Mouse (Mus musculus) NIH3T3 (cell line): ENCODE results near the gene Lrrc74b.

ENCODE experiments used
- DNase-seq: peaks from one replicate; pipeline ENCODE4 v3.0.0-alpha.2; 2012; ENCODE audit warnings: low read depth

Lrrc74b gene

GRCm38 (mm10) chr16:17552837-17553236, 8.2 kb downstream of the Lrrc74b start:
- no peak for DNase-seq

- DNase-seq: peak; percentile 79
These were observed 18.4 kb downstream of the Lrrc74b start for GRCm38 (mm10) chr16:17542632-17543031.

GRCm38 (mm10) chr16:17536584-17536983, 24.5 kb downstream of the Lrrc74b start:
- no peak for DNase-seq

- no peak for DNase-seq
These were observed 28.2 kb downstream of the Lrrc74b start for GRCm38 (mm10) chr16:17532676-17533329.

- peak; percentile 59 for DNase-seq
These were observed 28.8 kb downstream of the Lrrc74b start for GRCm38 (mm10) chr16:17532271-17532670.

- DNase-seq: peak; percentile 99
These were observed 30.3 kb downstream of the Lrrc74b start, which contains the start of gene Thap7 for GRCm38 (mm10) chr16:17530640-17531288. TSS of gene Thap7 (minus strand) at chr16:17531136.

- DNase-seq: no peak
These were observed 31.0 kb downstream of the Lrrc74b start for GRCm38 (mm10) chr16:17529981-17530586.

GRCm38 (mm10) chr16:17528276-17528675, 32.8 kb downstream of the Lrrc74b start:
- no peak for DNase-seq

GRCm38 (mm10) chr16:17527606-17528005, 33.4 kb downstream of the Lrrc74b start:
- DNase-seq: no peak

GRCm38 (mm10) chr16:17526223-17526622, 34.8 kb downstream of the Lrrc74b start:
- DNase-seq: no peak

GRCm38 (mm10) chr16:17525524-17525923, 35.5 kb downstream of the Lrrc74b start:
- no peak for DNase-seq

- DNase-seq: no peak
These were observed 36.9 kb downstream of the Lrrc74b start for GRCm38 (mm10) chr16:17524156-17524555.

- no peak for DNase-seq
These were observed 42.1 kb downstream of the Lrrc74b start for GRCm38 (mm10) chr16:17518910-17519309.

GRCm38 (mm10) chr16:17511431-17511830, 49.6 kb downstream of the Lrrc74b start:
- DNase-seq: no peak

- no peak for DNase-seq
These were observed 50.4 kb downstream of the Lrrc74b start for GRCm38 (mm10) chr16:17510686-17511085.

GRCm38 (mm10) chr16:17510143-17510542, 50.9 kb downstream of the Lrrc74b start:
- peak; percentile 64 for DNase-seq

- no peak for DNase-seq
These were observed 51.8 kb downstream of the Lrrc74b start for GRCm38 (mm10) chr16:17509240-17509597.

GRCm38 (mm10) chr16:17508546-17509239, 52.4 kb downstream of the Lrrc74b start, which contains the start of gene Lztr1:
TSS of gene Lztr1 (plus strand) at chr16:17508688.
- peak; percentile 93 for DNase-seq

GRCm38 (mm10) chr16:17508031-17508430, 53.0 kb downstream of the Lrrc74b start:
- peak; percentile 28 for DNase-seq

- DNase-seq: no peak
These were observed 54.0 kb downstream of the Lrrc74b start for GRCm38 (mm10) chr16:17507018-17507552.

- DNase-seq: no peak
These were observed 58.4 kb downstream of the Lrrc74b start for GRCm38 (mm10) chr16:17502681-17503080.

GRCm38 (mm10) chr16:17499249-17499883, 61.7 kb downstream of the Lrrc74b start:
- no peak for DNase-seq
